Mouse (Mus musculus): ENCODE measurements at regions not wholly inside any gene's neighbourhood (a gene's known extent, or its start where the extent isn't known, plus 50 kb on each side); places are given as distances from the start of the nearest gene placed in this dataset.

GRCm38 (mm10) chr17:81180813-81181424 is 116.0 kb upstream of the Thumpd2 start:
- no peak for DNase-seq

- DNase-seq, result no peak
These were observed 111.4 kb upstream of the Thumpd2 start for GRCm38 (mm10) chr17:81176306-81176705.

- DNase-seq, result peak; percentile 34
These were observed 111.0 kb upstream of the Thumpd2 start for GRCm38 (mm10) chr17:81175877-81176276.

GRCm38 (mm10) chr17:81172943-81173342 is 108.1 kb upstream of the Thumpd2 start:
- no peak for DNase-seq

GRCm38 (mm10) chr17:81169118-81169517 is 104.2 kb upstream of the Thumpd2 start:
- no peak for DNase-seq

- DNase-seq, result no peak
These were observed 85.8 kb upstream of the Thumpd2 start for GRCm38 (mm10) chr17:81150730-81151129.

- DNase-seq, result peak; percentile 0
These were observed 69.8 kb upstream of the Thumpd2 start for GRCm38 (mm10) chr17:81134702-81135101.

GRCm38 (mm10) chr17:81133227-81133626 is 68.3 kb upstream of the Thumpd2 start:
- peak; percentile 1 for DNase-seq

Data from kidney, postnatal 14 days (tissue).